Mouse (Mus musculus) G1E (cell line): ENCODE measurements around the gene Actb.

Experiments
- CTCF ChIP-seq: IDR thresholded peaks from 2 replicates; pipeline ENCODE4 v1.5.1; 2012; ENCODE audit warnings: low read depth, low read length, inconsistent platforms, mixed read lengths
- GATA1 ChIP-seq: IDR thresholded peaks from 2 replicates; pipeline ENCODE4 v1.6.1; 2012; ENCODE audit warnings: borderline replicate concordance, low read length, inconsistent platforms, mixed read lengths
- POLR2AphosphoS5 ChIP-seq: IDR thresholded peaks from 2 replicates; pipeline ENCODE4 v1.6.1; 2012; ENCODE audit warnings: low read depth, low read length, inconsistent platforms; ENCODE audit not compliant: insufficient replicate concordance
- TAL1 ChIP-seq: conservative IDR thresholded peaks from 2 replicates; pipeline ENCODE4 v1.6.1; 2012; ENCODE audit warnings: low read depth, low read length, inconsistent platforms, mixed read lengths

DNA sequence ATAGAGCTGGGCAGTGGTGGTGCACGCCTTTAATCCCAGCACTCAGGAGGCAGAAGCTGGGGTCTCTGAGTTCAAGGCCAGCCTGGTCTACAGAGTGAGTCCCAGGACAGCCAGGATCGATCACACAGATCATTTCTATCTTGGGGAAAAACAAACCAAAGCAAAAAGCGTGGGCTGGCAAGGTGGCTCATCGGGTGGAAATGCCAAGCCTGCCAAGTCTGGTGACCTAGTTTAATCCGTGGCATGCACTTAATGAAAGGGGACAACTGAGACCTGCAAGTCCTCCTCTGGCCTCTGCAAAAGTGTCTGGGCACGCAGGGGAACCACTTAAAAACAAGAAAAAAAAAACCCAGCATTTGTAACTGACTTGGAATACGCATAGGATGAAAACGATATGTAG lies 26.2 kb upstream of the Actb start:
- TF ChIP-seq CTCF: no peak
- no peak for TF ChIP-seq TAL1
- no peak for TF ChIP-seq POLR2AphosphoS5
- TF ChIP-seq GATA1: no peak
